Mouse (Mus musculus) midbrain, embryonic 10.5 days (tissue): ENCODE results near the gene Tdrd5. TPM values are rescaled to one million over a fixed set of nuclear protein-coding genes. Genes with fewer than 3 reads are reported as not detected.

ENCODE experiments used
- DNase-seq: peaks from one replicate; pipeline ENCODE4 v3.0.0-alpha.2; 2017; ENCODE audit warnings: low spot score
- H3K27ac ChIP-seq: fragments of 300-500 bp; sonication (generic); replicated peaks from 2 replicates; pipeline ENCODE4 v1.5.1; 2016; ENCODE audit warnings: mild to moderate bottlenecking
- H3K27me3 ChIP-seq: fragments of 300-500 bp; sonication (generic); 2 replicates; pipeline ENCODE4 v1.6.1; 2016; ENCODE audit warnings: low read depth, mild to moderate bottlenecking; ENCODE audit not compliant: poor library complexity, severe bottlenecking
- H3K36me3 ChIP-seq: fragments of 300-500 bp; sonication (generic); 2 replicates; pipeline ENCODE4 v1.6.1; 2016; ENCODE audit warnings: mild to moderate bottlenecking, moderate library complexity
- H3K4me1 ChIP-seq: fragments of 300-500 bp; sonication (generic); 2 replicates; pipeline ENCODE4 v1.6.1; 2016
- H3K4me3 ChIP-seq: fragments of 300-500 bp; sonication (generic); 2 replicates; pipeline ENCODE4 v1.5.1; 2016; ENCODE audit warnings: mild to moderate bottlenecking, moderate library complexity
- H3K9me3 ChIP-seq: fragments of 300-500 bp; sonication (generic); replicated peaks from 2 replicates; pipeline ENCODE4 v1.6.1; 2016; ENCODE audit warnings: mild to moderate bottlenecking
- WGBS: fragments of 180-500 bp; shearing (Covaris S2); methylation state at CpG from one replicate; pipeline ENCODE4 v1.1.7; 2016; 5-methylcytosine and 5-hydroxymethylcytosine counted together
- polyA plus RNA-seq: library from polyadenylated mRNA; unstranded; fragments of >200 nt; fragmentation: Nextera tagmentation; extraction: Ambion mirVana; gene quantifications from 2 replicates; pipeline ENCODE4 v1.2.1, GENCODE M21; 2016

Tdrd5 gene
- polyA plus RNA-seq, 1 experiment from 2014 or later, result 0.21 TPM

DNA sequence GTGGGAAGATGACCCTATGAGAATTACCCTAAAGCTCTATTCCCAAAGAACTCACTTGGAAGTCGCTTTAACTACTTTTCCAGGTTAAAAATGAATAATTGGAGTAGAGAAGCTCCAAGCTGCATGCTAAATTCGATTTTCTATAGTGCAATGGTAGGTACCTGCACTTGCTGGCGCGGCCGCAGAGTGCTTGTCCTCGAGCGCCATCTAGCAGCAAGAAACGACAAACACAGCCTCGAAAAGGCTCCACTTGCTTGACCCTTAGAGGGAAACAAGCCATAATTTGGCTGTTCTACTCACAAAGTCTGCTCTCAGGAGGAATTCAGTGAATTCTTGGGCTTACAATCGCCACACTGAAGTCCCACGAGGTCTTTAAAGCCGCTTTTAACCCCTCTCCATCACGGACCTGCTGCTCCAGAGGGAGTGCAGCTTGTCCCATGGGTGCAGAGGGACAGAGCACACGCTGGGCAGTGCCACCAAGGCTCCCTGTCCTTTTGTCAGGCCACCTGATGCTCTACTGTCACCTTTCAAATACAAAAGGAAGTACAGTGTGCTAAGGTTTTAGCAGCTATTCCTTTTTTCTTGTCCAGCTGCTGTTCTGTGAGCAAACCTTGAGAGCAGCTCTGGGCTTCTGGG is 61.6 kb downstream of the Tdrd5 start:
- peaks cover 2% of the 10 kb centered on the region; the same call in 1 of the 2 replicates for H3K4me1 ChIP-seq
- peak; percentile 70 for DNase-seq
- H3K4me3 ChIP-seq, result no peak overlapping the region
- no peaks in the 10 kb centered on the region for H3K9me3 ChIP-seq
- no peak overlapping the region for H3K27ac ChIP-seq
- WGBS, result 9% methylated on average over 14 of the region's 14 CpGs
- no peaks in the 10 kb centered on the region for H3K27me3 ChIP-seq
- no peaks in the 10 kb centered on the region for H3K36me3 ChIP-seq

DNA sequence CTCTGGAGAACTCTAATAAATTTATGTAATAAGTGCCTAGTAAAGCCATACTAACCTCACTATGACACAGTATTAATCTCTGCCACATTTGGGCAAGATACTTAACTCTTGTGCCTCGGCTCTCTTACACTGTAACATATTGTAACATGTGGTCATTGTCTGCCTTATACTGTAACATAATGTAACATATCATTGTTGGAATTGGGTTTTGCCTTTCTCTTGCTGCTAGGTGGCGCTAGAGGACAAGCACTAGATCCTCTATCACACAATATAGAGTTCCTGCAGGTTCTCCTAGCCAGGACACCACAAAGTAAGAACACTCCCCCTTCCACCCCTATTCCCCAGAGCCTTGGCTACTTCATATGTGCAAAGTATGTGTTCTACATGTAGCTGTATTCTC is 62.4 kb downstream of the Tdrd5 start:
- peaks cover 4% of the 10 kb centered on the region; the same call in 1 of the 2 replicates for H3K4me1 ChIP-seq
- H3K27me3 ChIP-seq, result no peaks in the 10 kb centered on the region
- no peak overlapping the region for H3K27ac ChIP-seq
- WGBS, result 45% methylated on average over 2 of the region's 2 CpGs
- no peak overlapping the region for H3K4me3 ChIP-seq
- no peaks in the 10 kb centered on the region for H3K9me3 ChIP-seq
- DNase-seq, result no peak
- no peaks in the 10 kb centered on the region for H3K36me3 ChIP-seq

DNA sequence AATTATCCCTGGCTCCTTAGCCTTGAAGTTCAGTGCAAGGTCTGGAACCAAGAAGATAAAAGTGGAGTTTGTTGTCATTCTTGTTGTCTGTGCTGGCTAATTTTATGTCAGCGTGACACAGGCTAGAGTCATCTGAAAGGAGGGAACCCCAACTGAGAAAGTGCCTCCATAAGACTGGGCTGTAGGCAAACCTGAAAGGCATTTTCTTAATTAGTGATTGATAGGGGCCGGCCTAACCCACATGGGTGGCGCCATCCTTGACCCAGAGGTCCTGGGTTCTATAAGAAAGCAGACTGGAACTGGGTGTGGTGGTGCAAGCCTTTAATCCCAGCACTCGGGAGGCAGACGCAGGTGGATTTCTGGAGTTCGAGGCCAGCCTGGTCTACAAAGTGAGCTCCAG is 72.3 kb downstream of the Tdrd5 start:
- Histone ChIP-seq H3K27ac (no peak overlapping the region), H3K27me3 (no peaks in the 10 kb centered on the region)
- WGBS, result 85% methylated on average over 6 of the region's 6 CpGs

DNA sequence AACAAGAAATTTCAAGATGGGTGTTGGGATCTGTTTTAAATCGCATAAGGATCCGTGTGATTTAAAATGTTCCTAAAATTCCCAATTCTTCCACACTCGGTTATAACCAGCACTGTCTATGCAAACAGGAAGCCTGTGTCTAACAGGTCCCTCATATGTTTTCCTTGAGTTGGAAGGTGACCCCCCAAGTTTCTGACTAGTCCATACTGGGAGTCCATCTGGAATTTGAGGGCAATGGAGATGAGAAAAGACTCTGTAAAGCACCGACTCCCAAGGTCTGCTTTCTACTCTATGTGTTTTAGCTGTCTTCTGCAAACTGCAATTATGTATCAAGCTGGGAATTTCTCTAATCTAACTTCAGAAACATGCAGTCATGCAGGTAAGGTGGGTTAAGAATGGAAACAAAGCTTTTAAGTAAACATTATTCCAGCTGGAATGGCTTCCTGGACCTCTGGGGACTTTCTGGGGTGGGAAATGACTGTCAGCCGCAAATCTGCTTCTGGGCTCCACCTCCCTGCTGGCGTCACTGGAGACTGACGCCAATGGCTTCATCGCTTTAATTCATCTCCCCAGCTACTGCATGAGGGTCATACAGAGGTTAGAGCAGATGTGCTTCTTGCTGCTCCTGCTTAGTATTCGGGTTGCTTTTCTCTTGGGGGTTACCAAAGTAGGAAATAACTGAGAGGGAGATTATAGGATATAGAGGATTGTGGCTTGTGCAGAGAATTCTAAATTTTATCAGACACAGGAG is 73.0 kb downstream of the Tdrd5 start:
- peaks cover 26% of the 10 kb centered on the region for H3K4me1 ChIP-seq
- H3K27me3 ChIP-seq, result no peaks in the 10 kb centered on the region
- no peaks in the 10 kb centered on the region for H3K9me3 ChIP-seq
- H3K4me3 ChIP-seq, result no peak overlapping the region
- H3K27ac ChIP-seq, result 0 out of 2 replicates have a peak overlapping the region, but pooled peaks have one; percentile 11
- DNase-seq, result peak; percentile 38
- 48% methylated on average over 9 of the region's 9 CpGs for WGBS
- no peaks in the 10 kb centered on the region for H3K36me3 ChIP-seq

More for the DNA sequence above, 72.3 kb downstream of the Tdrd5 start:
- no peak for DNase-seq
- H3K9me3 ChIP-seq, result no peaks in the 10 kb centered on the region
- H3K36me3 ChIP-seq, result no peaks in the 10 kb centered on the region
- H3K4me1 ChIP-seq, result peaks cover 26% of the 10 kb centered on the region
- H3K4me3 ChIP-seq, result no peak overlapping the region

DNA sequence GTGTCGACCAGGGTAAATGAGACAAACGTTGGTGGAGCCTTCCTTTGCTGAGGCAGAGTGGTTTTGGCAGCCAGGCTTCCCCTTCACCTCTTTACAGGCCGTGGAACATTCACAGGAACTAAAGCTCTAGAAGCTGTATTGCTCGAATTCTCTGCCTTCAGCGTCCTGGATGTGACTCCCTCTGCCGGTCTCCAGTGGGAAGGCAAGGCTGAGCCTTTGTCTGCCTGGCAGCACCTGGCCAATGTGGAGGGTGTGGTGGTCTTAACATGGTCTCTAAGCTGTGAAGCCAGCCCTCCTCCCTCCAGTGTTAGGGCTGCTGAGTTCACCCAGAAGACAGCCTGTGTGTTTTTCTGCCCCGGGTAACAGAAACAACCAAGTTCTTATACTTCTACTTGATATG is 74.0 kb downstream of the Tdrd5 start:
- peak overlapping the region; percentile 29; the same call in 1 of the 2 replicates for H3K27ac ChIP-seq

DNA sequence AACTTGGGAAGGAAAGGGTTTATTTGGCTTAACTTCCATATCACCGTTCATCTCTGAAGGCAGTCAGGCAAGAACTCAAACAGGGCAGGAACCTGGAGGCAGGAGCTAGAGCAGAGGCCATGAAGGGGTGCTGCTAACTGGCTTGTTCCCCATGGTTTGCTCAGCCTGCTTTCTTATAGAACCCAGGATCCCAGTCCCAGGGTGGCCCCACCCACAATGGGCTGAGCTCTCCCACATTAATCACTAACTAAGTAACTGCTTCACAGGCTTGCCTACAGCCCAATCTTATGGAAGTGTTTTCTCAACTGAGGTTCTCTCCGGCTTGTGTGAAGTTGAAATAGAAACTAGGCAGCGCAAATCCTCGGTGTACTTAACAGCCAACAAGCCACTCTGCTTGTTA is 74.7 kb downstream of the Tdrd5 start:
- no peak overlapping the region for H3K27ac ChIP-seq
- no peaks in the 10 kb centered on the region for H3K27me3 ChIP-seq
- 90% methylated on average over 4 of the region's 4 CpGs for WGBS
- DNase-seq, result no peak
- no peaks in the 10 kb centered on the region for H3K36me3 ChIP-seq
- no peak overlapping the region for H3K4me3 ChIP-seq
- no peaks in the 10 kb centered on the region for H3K9me3 ChIP-seq
- peaks cover 27% of the 10 kb centered on the region for H3K4me1 ChIP-seq

More for the DNA sequence above, 74.0 kb downstream of the Tdrd5 start:
- WGBS, result 32% methylated on average over 7 of the region's 7 CpGs
- peak; percentile 72 for DNase-seq
- Histone ChIP-seq H3K36me3 (no peaks in the 10 kb centered on the region), H3K4me3 (no peak overlapping the region), H3K9me3 (no peaks in the 10 kb centered on the region), H3K4me1 (peaks cover 26% of the 10 kb centered on the region), H3K27me3 (no peaks in the 10 kb centered on the region)

DNA sequence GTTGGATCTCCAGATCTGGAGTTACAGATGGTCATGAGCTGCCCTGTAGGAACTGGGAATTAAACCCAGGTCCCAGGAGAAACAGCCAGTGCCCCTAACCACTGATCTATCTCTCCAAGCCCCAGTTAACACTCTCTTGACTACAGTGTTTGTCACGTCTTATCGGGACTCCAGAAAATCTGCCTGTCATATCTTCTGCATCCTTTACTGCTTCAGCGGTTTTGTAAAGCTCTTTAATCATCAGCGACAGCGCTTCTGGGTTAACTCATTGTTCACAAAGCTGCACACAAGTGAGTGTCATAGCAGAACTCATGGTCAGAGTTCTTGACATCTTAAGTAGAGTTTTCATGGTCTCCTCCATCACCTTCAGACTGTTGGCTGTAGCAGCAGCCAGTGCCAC is 76.6 kb downstream of the Tdrd5 start:
- H3K27ac ChIP-seq, result peak overlapping the region; percentile 4; the same call in 1 of the 2 replicates

DNA sequence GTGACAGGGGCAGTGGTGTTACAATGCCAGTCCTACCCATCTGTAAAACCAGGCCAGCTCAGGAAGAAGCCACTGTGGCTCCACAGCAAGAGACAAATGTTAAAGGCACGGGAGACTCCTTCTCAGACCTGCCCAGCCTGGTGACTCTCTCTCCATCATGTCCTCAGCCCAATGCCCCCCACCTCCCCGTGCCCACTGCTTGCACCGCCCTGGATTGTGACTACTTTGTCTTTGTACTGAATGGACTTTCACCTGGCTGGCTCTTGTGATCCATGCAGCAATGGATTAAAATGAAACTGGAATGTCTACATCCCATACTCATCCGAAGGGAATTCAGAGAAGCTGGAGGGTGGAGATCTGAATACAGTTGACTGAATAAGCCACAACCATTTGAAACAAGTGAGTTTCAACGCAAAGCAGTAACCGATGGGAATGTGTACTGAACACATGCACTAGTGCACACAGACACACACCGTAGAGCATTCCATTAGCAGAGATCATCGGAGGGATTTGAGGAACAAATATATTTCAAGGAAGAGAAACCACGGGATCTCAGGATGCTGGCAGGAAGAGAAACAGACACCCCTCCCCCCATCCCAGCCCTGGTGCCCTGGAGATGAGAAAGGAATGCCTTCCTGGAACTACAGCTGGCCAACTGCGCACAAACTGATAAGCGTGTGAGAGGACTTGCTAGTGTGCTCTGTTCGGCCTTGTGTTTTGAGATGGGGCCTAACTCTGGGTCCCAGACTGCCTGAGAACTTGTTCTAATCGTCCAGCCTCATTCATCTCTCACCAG is 81.1 kb downstream of the Tdrd5 start:
- peak overlapping the region; percentile 9; the same call in 1 of the 2 replicates for H3K4me3 ChIP-seq
- H3K9me3 ChIP-seq, result no peaks in the 10 kb centered on the region
- 46% methylated on average over 13 of the region's 13 CpGs for WGBS
- peaks cover 36% of the 10 kb centered on the region for H3K4me1 ChIP-seq
- H3K36me3 ChIP-seq, result no peaks in the 10 kb centered on the region
- H3K27me3 ChIP-seq, result no peaks in the 10 kb centered on the region
- H3K27ac ChIP-seq, result peak overlapping the region; percentile 81
- peak; percentile 72 for DNase-seq

More for the DNA sequence above, 76.6 kb downstream of the Tdrd5 start:
- Histone ChIP-seq H3K36me3 (no peaks in the 10 kb centered on the region), H3K4me1 (peaks cover 40% of the 10 kb centered on the region), H3K9me3 (no peaks in the 10 kb centered on the region), H3K27me3 (no peaks in the 10 kb centered on the region), H3K4me3 (no peak overlapping the region)
- 89% methylated on average over 5 of the region's 5 CpGs for WGBS
- no peak for DNase-seq

DNA sequence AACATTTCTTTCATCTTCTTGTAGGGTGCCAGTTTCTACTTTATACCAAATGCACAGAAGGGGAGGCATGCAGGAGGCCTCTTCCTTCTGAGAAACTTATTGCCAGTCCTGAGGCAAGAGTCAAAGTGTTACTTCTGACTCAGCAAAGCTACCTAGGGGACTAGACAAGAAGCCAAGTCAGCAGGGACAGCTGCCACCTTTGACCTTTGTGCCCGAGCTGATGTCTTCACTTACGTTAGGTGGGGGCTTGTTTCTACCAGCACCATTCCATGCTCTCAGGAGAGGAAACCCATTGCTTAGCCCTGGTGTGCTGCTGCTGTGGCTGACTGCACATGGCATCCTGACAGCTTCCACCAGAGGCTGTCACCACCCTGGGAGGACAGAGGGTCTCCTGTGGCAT is 82.1 kb downstream of the Tdrd5 start:
- H3K9me3 ChIP-seq, result no peaks in the 10 kb centered on the region
- peak overlapping the region; percentile 81 for H3K27ac ChIP-seq
- 31% methylated on average over 2 of the region's 2 CpGs for WGBS
- no peaks in the 10 kb centered on the region for H3K36me3 ChIP-seq
- H3K4me3 ChIP-seq, result no peak overlapping the region
- DNase-seq, result no peak
- H3K4me1 ChIP-seq, result peaks cover 39% of the 10 kb centered on the region
- no peaks in the 10 kb centered on the region for H3K27me3 ChIP-seq

DNA sequence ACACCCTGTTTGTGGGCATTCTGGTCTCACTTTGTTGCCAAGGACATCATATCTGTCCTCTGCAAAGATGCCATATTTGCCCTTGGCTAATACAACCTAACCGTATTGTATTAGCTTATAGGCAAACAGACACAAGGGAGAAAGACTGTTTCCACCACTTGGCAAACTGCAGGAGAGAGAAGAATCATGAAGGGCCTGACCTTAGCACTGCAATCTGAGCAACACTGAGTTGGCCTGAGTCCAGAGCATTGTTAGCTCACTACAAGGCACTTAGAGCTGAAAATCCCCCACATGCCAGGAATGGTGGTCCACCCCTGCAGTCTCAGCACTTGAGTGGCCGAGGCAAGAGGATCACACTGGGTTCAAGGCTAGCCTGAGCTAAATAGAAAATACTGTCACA is 84.9 kb downstream of the Tdrd5 start:
- Histone ChIP-seq H3K27me3 (no peaks in the 10 kb centered on the region), H3K36me3 (no peaks in the 10 kb centered on the region), H3K27ac (no peak overlapping the region), H3K4me1 (peaks cover 47% of the 10 kb centered on the region), H3K4me3 (no peak overlapping the region), H3K9me3 (no peaks in the 10 kb centered on the region)
- no peak for DNase-seq
- 90% methylated on average over 2 of the region's 2 CpGs for WGBS

DNA sequence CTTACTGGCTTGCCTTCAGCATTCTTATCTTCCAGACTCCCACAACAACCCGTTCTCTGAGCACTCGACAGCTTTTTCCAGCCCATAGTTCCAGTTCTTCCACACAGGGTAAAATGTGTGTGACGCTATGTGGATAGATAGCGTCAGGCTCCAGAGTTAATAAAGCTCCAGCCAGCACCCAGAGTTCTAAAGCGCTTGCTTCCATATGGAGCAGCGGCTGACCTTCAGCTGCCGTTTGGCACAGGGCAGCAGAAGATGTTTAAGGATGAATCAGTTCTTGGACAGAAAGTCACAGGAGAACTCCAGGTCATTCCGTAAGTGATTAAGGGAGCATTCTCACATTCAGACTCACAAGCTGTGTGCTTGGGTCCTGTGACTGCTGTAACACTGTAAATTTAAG is 85.5 kb downstream of the Tdrd5 start:
- Histone ChIP-seq H3K27me3 (no peaks in the 10 kb centered on the region), H3K4me3 (no peak overlapping the region), H3K9me3 (no peaks in the 10 kb centered on the region), H3K36me3 (no peaks in the 10 kb centered on the region), H3K27ac (peak overlapping the region; percentile 14; the same call in 1 of the 2 replicates), H3K4me1 (peaks cover 46% of the 10 kb centered on the region)
- WGBS, result 87% methylated on average over 8 of the region's 8 CpGs
- no peak for DNase-seq

DNA sequence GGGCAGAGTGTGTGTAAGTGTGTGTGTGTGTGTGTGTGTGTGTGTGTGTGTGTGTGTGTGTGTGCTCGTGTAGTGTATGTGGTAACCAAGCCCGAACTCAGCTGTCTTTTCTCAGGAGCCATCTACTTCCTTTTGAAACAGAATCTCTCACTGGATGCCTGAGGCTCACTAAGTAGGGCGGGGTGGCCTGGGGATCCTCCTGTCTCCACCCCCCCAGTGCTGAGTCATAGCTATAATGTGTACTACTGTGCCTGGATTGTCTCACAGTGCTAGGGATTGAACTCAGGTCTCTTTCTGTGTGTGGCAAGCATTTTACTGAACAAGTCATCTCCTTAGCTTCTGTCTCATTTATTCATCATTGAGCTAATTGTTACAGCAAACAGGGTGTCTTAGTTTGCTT is 86.1 kb downstream of the Tdrd5 start:
- no peak overlapping the region for H3K4me3 ChIP-seq
- H3K27me3 ChIP-seq, result no peaks in the 10 kb centered on the region
- H3K36me3 ChIP-seq, result no peaks in the 10 kb centered on the region
- H3K27ac ChIP-seq, result 0 out of 2 replicates have a peak overlapping the region, but pooled peaks have one; percentile 14
- WGBS, result 77% methylated on average over 3 of the region's 3 CpGs
- DNase-seq, result no peak
- H3K9me3 ChIP-seq, result no peaks in the 10 kb centered on the region
- peaks cover 46% of the 10 kb centered on the region for H3K4me1 ChIP-seq
